Mouse (Mus musculus): Measurements from ENCODE around the gene Tbc1d23. TPM values are rescaled to one million over a fixed set of nuclear protein-coding genes. Genes with fewer than 3 reads are reported as not detected.

Tbc1d23 gene
- polyA plus RNA-seq, 1 experiment: 0.07 TPM

- H3K36me3 ChIP-seq (ENCODE audit: control insufficient read depth): peaks cover 35% of the 10 kb centered on the region
- no peaks in the 10 kb centered on the region for H3K27me3 ChIP-seq (ENCODE audit: control insufficient read depth)
- TF ChIP-seq TAL1 (IDR thresholded peaks at IDR 0.05; ENCODE audit: low read length) (no peak), GATA1 (IDR thresholded peaks at IDR 0.05; ENCODE audit: low read length) (no peak)
- H3K4me1 ChIP-seq (ENCODE audit: control insufficient read depth): peaks cover 12% of the 10 kb centered on the region
- no peak overlapping the region for H3K4me3 ChIP-seq (replicated peaks)
- no peaks in the 10 kb centered on the region for H3K9me3 ChIP-seq (ENCODE audit: control insufficient read depth, low read length)
Observed at GRCm38 (mm10) chr16:57171570-57171969, 59.7 kb downstream of the Tbc1d23 start.

DNA sequence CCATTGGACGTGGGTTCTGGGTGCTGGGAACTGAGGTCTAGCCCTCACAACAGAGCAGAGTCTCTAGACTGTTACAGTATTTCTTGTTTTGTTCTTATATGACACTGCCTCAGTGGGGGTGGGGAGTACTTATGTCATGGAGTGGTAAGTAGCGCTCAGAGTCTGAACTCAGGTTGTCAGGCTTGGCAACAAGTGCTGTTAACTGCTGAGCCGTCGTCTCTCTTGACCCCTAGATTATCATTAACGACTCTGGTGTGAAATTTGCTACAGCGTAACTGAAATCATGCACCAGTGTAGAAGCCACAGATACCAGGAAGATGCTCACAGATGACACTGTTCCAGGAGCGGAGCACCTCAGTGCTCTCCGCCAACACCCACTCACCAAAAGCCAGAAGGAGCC is 60.1 kb downstream of the Tbc1d23 start:
- Histone ChIP-seq H3K4me3 (replicated peaks) (no peak overlapping the region), H3K9me3 (ENCODE audit: control insufficient read depth, low read length) (no peaks in the 10 kb centered on the region), H3K27me3 (ENCODE audit: control insufficient read depth) (no peaks in the 10 kb centered on the region), H3K36me3 (ENCODE audit: control insufficient read depth) (peaks cover 32% of the 10 kb centered on the region), H3K4me1 (ENCODE audit: control insufficient read depth) (peaks cover 16% of the 10 kb centered on the region)
- TF ChIP-seq GATA1 (IDR thresholded peaks at IDR 0.05; ENCODE audit: low read length): no peak

- Histone ChIP-seq H3K9me3 (ENCODE audit: control insufficient read depth, low read length) (no peaks in the 10 kb centered on the region), H3K4me3 (replicated peaks) (no peak overlapping the region), H3K4me1 (ENCODE audit: control insufficient read depth) (peaks cover 27% of the 10 kb centered on the region), H3K36me3 (ENCODE audit: control insufficient read depth) (peaks cover 43% of the 10 kb centered on the region), H3K27me3 (ENCODE audit: control insufficient read depth) (no peaks in the 10 kb centered on the region)
- no peak for TF ChIP-seq TAL1 (IDR thresholded peaks at IDR 0.05; ENCODE audit: low read length)
- no peak for TF ChIP-seq GATA1 (IDR thresholded peaks at IDR 0.05; ENCODE audit: low read length)
Observed at GRCm38 (mm10) chr16:57168236-57168635, 63.1 kb downstream of the Tbc1d23 start.

- Histone ChIP-seq H3K36me3 (ENCODE audit: control insufficient read depth) (peaks cover 43% of the 10 kb centered on the region), H3K27me3 (ENCODE audit: control insufficient read depth) (no peaks in the 10 kb centered on the region), H3K4me3 (replicated peaks) (peak overlapping the region; percentile 86), H3K9me3 (ENCODE audit: control insufficient read depth, low read length) (no peaks in the 10 kb centered on the region), H3K4me1 (ENCODE audit: control insufficient read depth) (peaks cover 27% of the 10 kb centered on the region)
- TF ChIP-seq GATA1 (IDR thresholded peaks at IDR 0.05; ENCODE audit: low read length) (no peak), TAL1 (IDR thresholded peaks at IDR 0.05; ENCODE audit: low read length) (no peak)
Observed at GRCm38 (mm10) chr16:57167514-57167912, 63.8 kb downstream of the Tbc1d23 start.

- peak within 1 kb of the TSS; percentile 86 for H3K4me3 ChIP-seq (replicated peaks)
- H3K36me3 ChIP-seq (ENCODE audit: control insufficient read depth): peaks cover 45% of the 10 kb centered on the region
- no peaks in the 10 kb centered on the region for H3K27me3 ChIP-seq (ENCODE audit: control insufficient read depth)
- H3K9me3 ChIP-seq (ENCODE audit: control insufficient read depth, low read length): no peaks in the 10 kb centered on the region
- H3K4me1 ChIP-seq (ENCODE audit: control insufficient read depth): peaks cover 27% of the 10 kb centered on the region
- TF ChIP-seq GATA1 (IDR thresholded peaks at IDR 0.05; ENCODE audit: low read length) (no peak), TAL1 (IDR thresholded peaks at IDR 0.05; ENCODE audit: low read length) (no peak)
Observed at GRCm38 (mm10) chr16:57166611-57167513, 64.4 kb downstream of the Tbc1d23 start, which contains the start of gene Nit2. Nit2 (minus strand) TSS chr16:57167341.

- H3K9me3 ChIP-seq (ENCODE audit: control insufficient read depth, low read length): no peaks in the 10 kb centered on the region
- peaks cover 27% of the 10 kb centered on the region for H3K4me1 ChIP-seq (ENCODE audit: control insufficient read depth)
- no peaks in the 10 kb centered on the region for H3K27me3 ChIP-seq (ENCODE audit: control insufficient read depth)
- no peak for TF ChIP-seq TAL1 (IDR thresholded peaks at IDR 0.05; ENCODE audit: low read length)
- no peak for TF ChIP-seq GATA1 (IDR thresholded peaks at IDR 0.05; ENCODE audit: low read length)
- peaks cover 48% of the 10 kb centered on the region for H3K36me3 ChIP-seq (ENCODE audit: control insufficient read depth)
- H3K4me3 ChIP-seq (replicated peaks): peak overlapping the region; percentile 86
Observed at GRCm38 (mm10) chr16:57166086-57166485, 65.2 kb downstream of the Tbc1d23 start.

GRCm38 (mm10) chr16:57165157-57165556 is 66.1 kb downstream of the Tbc1d23 start:
- Histone ChIP-seq H3K4me1 (ENCODE audit: control insufficient read depth) (peaks cover 27% of the 10 kb centered on the region), H3K36me3 (ENCODE audit: control insufficient read depth) (peaks cover 51% of the 10 kb centered on the region), H3K27me3 (ENCODE audit: control insufficient read depth) (no peaks in the 10 kb centered on the region), H3K9me3 (ENCODE audit: control insufficient read depth, low read length) (no peaks in the 10 kb centered on the region), H3K4me3 (replicated peaks) (no peak overlapping the region)
- TF ChIP-seq TAL1 (IDR thresholded peaks at IDR 0.05; ENCODE audit: low read length) (no peak), GATA1 (IDR thresholded peaks at IDR 0.05; ENCODE audit: low read length) (no peak)

DNA sequence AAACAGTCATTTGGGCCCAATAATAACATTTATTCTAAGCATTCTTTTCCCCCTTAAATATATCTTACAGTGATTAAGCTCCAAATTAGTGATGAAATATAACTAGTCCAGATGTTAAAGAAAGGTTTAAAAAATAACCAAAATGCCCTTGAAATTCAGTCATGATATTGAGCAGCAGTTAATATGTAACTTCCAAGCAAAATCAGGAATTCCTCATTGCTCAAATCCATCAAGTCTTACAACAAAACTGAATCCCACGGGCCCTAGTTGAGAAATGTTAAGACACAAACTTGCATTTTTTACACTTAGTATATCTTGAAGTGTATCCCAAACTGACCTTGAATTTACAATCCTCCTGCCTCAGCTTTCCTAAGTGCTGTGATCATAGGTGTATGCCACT is 67.6 kb downstream of the Tbc1d23 start:
- peaks cover 27% of the 10 kb centered on the region for H3K4me1 ChIP-seq (ENCODE audit: control insufficient read depth)
- peaks cover 61% of the 10 kb centered on the region for H3K36me3 ChIP-seq (ENCODE audit: control insufficient read depth)
- no peaks in the 10 kb centered on the region for H3K27me3 ChIP-seq (ENCODE audit: control insufficient read depth)
- no peak overlapping the region for H3K4me3 ChIP-seq (replicated peaks)
- TF ChIP-seq TAL1 (IDR thresholded peaks at IDR 0.05; ENCODE audit: low read length) (no peak), GATA1 (IDR thresholded peaks at IDR 0.05; ENCODE audit: low read length) (no peak)
- H3K9me3 ChIP-seq (ENCODE audit: control insufficient read depth, low read length): no peaks in the 10 kb centered on the region

GRCm38 (mm10) chr16:57162841-57163240 is 68.5 kb downstream of the Tbc1d23 start:
- Histone ChIP-seq H3K9me3 (ENCODE audit: control insufficient read depth, low read length) (no peaks in the 10 kb centered on the region), H3K4me3 (replicated peaks) (no peak overlapping the region), H3K27me3 (ENCODE audit: control insufficient read depth) (no peaks in the 10 kb centered on the region), H3K4me1 (ENCODE audit: control insufficient read depth) (peaks cover 26% of the 10 kb centered on the region), H3K36me3 (ENCODE audit: control insufficient read depth) (peaks cover 69% of the 10 kb centered on the region)
- no peak for TF ChIP-seq GATA1 (IDR thresholded peaks at IDR 0.05; ENCODE audit: low read length)
- TF ChIP-seq TAL1 (IDR thresholded peaks at IDR 0.05; ENCODE audit: low read length): no peak

All from erythroblast, embryonic 14.5 days (primary cell).